Mouse (Mus musculus) E14TG2a.4 (cell line): Measurements from ENCODE around the gene Grin2a.

Experiments used
- H3K27me3 ChIP-seq: 2 replicates; pipeline ENCODE4 v1.6.1; 2014; ENCODE audit warnings: low read length, control low read depth; ENCODE audit not compliant: insufficient read depth
- H3K36me3 ChIP-seq: 2 replicates; pipeline ENCODE4 v1.6.1; 2014; ENCODE audit warnings: low read length, control low read depth; ENCODE audit not compliant: insufficient read depth
- H3K4me1 ChIP-seq: replicated peaks from 2 replicates; pipeline ENCODE4 v1.6.1; 2014; ENCODE audit warnings: low read depth, low read length, control low read depth
- H3K4me3 ChIP-seq: replicated peaks from 2 replicates; pipeline ENCODE4 v1.5.1; 2014; ENCODE audit warnings: mild to moderate bottlenecking, low read length
- H3K9me3 ChIP-seq: 2 replicates; pipeline ENCODE4 v1.6.1; 2014; ENCODE audit warnings: low read length, control low read depth
- CTCF ChIP-seq: conservative IDR thresholded peaks from 2 replicates; pipeline ENCODE4 v1.5.1; 2014; ENCODE audit warnings: low read length
- NANOG ChIP-seq: IDR thresholded peaks from 2 replicates; pipeline ENCODE4 v1.6.1; 2014; ENCODE audit warnings: borderline replicate concordance, low read length, mixed read lengths
- POU5F1 ChIP-seq: IDR thresholded peaks from 2 replicates; pipeline ENCODE4 v1.6.1; 2014; ENCODE audit warnings: low read length, borderline replicate concordance

Grin2a gene

DNA sequence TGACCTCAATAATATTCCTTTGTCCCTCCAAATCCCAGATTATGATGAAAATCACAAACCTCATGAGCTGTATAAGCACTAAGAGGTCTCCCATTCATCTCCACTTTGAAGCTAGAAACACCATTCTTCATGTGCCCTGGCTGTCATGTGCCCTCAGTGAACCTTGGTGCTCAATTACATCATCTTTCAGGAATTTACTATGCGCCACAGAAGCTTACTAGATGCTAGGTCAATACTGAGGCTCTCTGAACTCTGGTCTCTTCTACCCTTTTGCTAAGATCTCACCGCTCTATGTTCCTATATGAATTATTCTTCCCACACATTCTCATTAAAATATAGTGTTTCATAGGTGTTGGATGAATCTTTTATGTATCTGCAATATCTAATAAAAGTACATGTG lies 387.9 kb downstream of the Grin2a start:
- Histone ChIP-seq H3K27me3 (no peaks in the 10 kb centered on the region), H3K9me3 (no peaks in the 10 kb centered on the region), H3K36me3 (no peaks in the 10 kb centered on the region), H3K4me1 (no peaks in the 10 kb centered on the region), H3K4me3 (no peak overlapping the region)
- TF ChIP-seq POU5F1 (no peak), NANOG (no peak), CTCF (no peak)

DNA sequence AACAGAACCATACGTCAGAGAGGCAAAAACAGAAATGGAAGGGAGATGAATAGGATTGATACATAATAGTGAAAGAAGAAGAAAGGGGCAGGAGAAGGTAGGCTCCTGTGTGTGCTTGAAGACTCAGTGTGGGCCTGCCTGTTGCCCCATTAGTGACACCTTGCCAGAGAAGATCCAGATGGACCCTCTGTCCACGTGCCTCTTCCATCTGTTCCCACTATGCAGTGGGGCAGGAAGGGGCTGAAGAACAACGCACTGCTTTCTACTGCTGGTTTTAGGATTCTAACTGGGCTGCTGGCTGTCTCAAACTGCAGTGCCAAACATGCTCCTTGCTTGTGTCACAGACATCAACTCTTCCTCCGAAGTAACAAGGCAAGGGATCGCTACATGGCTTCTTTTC lies 391.4 kb downstream of the Grin2a start:
- H3K27me3 ChIP-seq = no peaks in the 10 kb centered on the region
- no peaks in the 10 kb centered on the region for H3K36me3 ChIP-seq

DNA sequence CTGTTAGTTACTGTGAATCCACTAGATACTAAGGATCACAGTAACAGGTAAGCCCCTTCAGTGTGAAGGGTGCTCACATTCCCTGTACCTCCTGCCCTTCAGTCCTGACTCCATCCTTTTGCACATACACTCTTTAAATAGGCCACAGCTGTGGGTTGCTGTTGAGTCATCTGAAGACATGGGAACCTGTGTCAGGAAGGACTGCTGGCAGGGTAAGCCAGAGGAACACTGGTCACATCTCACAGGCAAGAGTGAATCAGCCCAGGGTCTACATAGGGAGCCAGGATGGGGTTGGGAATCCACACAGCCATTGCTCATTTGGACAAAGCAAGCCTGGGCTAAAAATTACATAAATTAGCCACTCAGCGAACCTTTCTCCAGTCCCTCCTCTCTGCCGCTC lies 392.8 kb downstream of the Grin2a start:
- Histone ChIP-seq H3K9me3 (no peaks in the 10 kb centered on the region), H3K27me3 (no peaks in the 10 kb centered on the region), H3K4me3 (no peak overlapping the region), H3K4me1 (no peaks in the 10 kb centered on the region), H3K36me3 (no peaks in the 10 kb centered on the region)
- no peak for TF ChIP-seq POU5F1
- no peak for TF ChIP-seq CTCF
- TF ChIP-seq NANOG = no peak

More for the DNA sequence above, 391.4 kb downstream of the Grin2a start:
- Histone ChIP-seq H3K4me3 (no peak overlapping the region), H3K9me3 (no peaks in the 10 kb centered on the region), H3K4me1 (no peaks in the 10 kb centered on the region)
- TF ChIP-seq CTCF = no peak

DNA sequence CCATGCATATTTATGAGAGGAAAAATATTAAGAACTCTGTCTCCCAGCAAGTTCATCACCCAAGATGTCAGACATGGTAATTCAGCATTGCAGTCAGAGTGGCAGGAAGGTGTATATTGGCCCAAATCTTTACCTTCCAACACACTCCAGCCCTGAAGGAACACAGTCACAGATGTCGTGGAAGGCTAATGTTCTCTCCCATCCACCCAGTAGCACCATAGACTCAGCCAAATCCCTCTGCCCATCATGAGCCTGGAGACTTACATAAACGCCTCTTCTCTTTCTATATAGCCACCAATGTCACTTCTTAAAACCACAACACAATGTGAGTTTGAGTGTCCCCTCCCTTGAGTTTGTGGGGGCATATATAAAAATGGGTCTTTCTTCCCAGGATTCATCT lies 406.2 kb downstream of the Grin2a start:
- Histone ChIP-seq H3K36me3 (no peaks in the 10 kb centered on the region), H3K9me3 (no peaks in the 10 kb centered on the region; the same call in 1 of the 2 replicates), H3K4me1 (no peaks in the 10 kb centered on the region), H3K27me3 (no peaks in the 10 kb centered on the region), H3K4me3 (no peak overlapping the region)
- TF ChIP-seq NANOG (no peak), POU5F1 (no peak), CTCF (no peak)

DNA sequence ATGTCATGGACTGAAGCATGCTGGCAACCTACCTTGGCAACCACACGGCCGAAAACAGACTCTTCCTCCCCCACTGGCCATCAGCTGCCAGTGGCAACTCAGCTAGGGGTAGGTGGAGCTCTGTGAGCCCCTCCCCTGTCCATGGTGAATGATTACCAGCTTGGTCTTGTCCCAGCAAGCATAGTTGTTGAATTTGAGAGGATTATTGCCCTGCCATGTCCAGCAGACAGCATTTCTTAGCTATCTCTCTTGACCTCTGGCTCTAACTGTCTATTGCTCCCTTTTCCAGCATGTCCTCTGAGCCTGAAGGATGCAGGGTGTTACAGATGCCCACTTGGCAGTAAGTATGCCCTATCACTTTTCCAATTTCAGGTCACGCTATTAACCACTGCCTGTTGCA lies 406.9 kb downstream of the Grin2a start:
- Histone ChIP-seq H3K9me3 (peaks cover 6% of the 10 kb centered on the region), H3K4me1 (no peaks in the 10 kb centered on the region), H3K27me3 (no peaks in the 10 kb centered on the region), H3K4me3 (no peak overlapping the region), H3K36me3 (no peaks in the 10 kb centered on the region)
- no peak for TF ChIP-seq CTCF
- TF ChIP-seq POU5F1 = no peak
- no peak for TF ChIP-seq NANOG

DNA sequence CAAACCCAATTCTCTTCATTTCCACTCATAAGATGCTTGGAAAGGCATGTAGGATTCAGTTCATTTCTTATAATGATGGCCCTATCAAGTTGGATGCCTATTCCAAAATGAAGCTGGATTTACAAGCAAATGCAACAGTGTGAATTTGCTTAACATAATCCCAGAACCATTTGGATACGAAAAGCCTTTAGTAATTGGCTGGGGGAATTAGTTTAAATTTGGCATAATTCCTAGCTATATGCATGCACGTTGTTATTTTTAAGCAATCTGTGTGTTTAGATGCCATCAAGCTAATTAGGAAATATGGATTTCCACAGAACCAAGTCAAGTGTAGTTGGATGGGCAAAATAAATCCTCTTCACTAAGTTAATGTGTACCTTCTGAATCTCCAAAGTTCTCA lies 411.4 kb downstream of the Grin2a start:
- Histone ChIP-seq H3K4me1 (no peaks in the 10 kb centered on the region), H3K9me3 (peaks cover 23% of the 10 kb centered on the region), H3K4me3 (no peak overlapping the region), H3K36me3 (no peaks in the 10 kb centered on the region), H3K27me3 (no peaks in the 10 kb centered on the region)
- TF ChIP-seq POU5F1 (no peak), NANOG (no peak), CTCF (no peak)

DNA sequence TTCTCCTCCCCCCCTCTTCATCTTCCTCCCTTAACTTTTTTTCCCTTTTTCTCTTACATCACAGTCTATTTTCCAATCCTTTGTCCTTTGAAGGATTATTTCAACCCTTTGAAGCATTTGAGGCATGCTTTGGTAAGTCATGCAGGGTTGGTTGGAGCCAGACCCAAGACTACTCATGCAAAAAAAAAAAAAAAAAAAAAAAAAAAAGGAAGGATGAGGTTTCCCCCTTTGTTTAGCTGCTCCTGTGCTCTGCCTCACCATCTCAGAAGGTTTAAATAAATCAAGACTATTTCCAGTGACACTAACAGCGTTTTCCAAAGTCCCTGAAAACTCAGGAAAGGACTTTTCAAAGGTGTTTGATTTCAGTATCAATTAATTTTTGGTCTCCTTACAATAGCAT lies 423.6 kb downstream of the Grin2a start:
- Histone ChIP-seq H3K27me3 (no peaks in the 10 kb centered on the region), H3K4me1 (no peaks in the 10 kb centered on the region), H3K4me3 (no peak overlapping the region), H3K9me3 (no peaks in the 10 kb centered on the region), H3K36me3 (no peaks in the 10 kb centered on the region)
- no peak for TF ChIP-seq POU5F1
- TF ChIP-seq NANOG = no peak
- no peak for TF ChIP-seq CTCF

DNA sequence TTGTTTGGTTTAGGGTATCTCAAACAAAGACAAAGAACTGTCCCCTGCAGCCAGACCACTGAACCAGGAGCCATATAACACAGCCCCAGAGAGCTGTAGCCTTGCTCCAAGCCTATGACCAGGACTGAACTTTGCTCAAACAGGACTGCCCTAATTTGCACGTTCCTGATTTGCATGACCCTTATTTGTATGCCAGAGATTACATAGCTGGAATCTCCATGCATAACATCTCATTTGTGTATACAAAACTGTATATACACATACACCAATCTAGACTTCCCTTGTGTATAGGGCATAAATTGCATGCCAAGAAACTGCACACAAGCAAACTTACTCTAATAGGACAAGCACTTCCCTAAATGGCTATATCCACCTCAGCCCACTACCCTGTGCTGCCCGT lies 428.1 kb downstream of the Grin2a start:
- Histone ChIP-seq H3K9me3 (no peaks in the 10 kb centered on the region), H3K4me1 (no peaks in the 10 kb centered on the region), H3K36me3 (no peaks in the 10 kb centered on the region), H3K4me3 (no peak overlapping the region), H3K27me3 (no peaks in the 10 kb centered on the region)
- TF ChIP-seq NANOG = no peak
- TF ChIP-seq CTCF = no peak
- no peak for TF ChIP-seq POU5F1

DNA sequence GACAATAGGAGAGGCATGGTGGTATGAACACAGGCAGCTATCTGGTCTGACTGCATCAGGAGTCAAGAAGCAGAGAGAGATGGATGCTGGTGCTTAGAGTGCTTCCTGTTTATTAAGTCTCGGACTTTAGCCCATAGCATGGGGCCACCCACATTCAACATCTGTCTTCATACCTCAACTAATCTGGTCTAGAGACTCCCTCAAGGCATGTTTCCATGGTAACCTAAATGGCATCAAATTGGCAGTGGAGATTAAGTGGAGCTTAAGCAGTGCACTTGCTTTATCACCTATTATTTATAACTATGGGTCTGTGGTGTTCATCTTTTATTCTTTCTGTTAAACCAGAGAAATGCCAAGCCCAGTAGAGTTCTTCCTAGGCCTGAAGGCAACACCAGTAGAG lies 433.5 kb downstream of the Grin2a start:
- no peaks in the 10 kb centered on the region for H3K4me1 ChIP-seq
- no peak for TF ChIP-seq CTCF
- TF ChIP-seq POU5F1 = no peak
- TF ChIP-seq NANOG = no peak
- no peak overlapping the region for H3K4me3 ChIP-seq
- H3K36me3 ChIP-seq = no peaks in the 10 kb centered on the region
- no peaks in the 10 kb centered on the region for H3K27me3 ChIP-seq
- no peaks in the 10 kb centered on the region for H3K9me3 ChIP-seq
